Mouse (Mus musculus) gastrocnemius, postnatal 4 days (tissue): Measurements from ENCODE around the gene Rnf10. TPM values are rescaled to one million over a fixed set of nuclear protein-coding genes. Genes with fewer than 3 reads are reported as not detected.

Experiments used
- DNase-seq, 2 experiments: peaks; one replicate each; pipeline ENCODE4 v3.0.0; 2021 to 2022; ENCODE audit warnings: low spot score in 2 of 2, mixed read lengths in 2 of 2
- total RNA-seq, 2 experiments: library from RNA; stranded (reverse); gene quantifications; 2 replicates each; pipeline ENCODE4 v1.2.3; 2021

Rnf10 gene
- total RNA-seq, 2 experiments from 2014 or later = 196 TPM

DNA sequence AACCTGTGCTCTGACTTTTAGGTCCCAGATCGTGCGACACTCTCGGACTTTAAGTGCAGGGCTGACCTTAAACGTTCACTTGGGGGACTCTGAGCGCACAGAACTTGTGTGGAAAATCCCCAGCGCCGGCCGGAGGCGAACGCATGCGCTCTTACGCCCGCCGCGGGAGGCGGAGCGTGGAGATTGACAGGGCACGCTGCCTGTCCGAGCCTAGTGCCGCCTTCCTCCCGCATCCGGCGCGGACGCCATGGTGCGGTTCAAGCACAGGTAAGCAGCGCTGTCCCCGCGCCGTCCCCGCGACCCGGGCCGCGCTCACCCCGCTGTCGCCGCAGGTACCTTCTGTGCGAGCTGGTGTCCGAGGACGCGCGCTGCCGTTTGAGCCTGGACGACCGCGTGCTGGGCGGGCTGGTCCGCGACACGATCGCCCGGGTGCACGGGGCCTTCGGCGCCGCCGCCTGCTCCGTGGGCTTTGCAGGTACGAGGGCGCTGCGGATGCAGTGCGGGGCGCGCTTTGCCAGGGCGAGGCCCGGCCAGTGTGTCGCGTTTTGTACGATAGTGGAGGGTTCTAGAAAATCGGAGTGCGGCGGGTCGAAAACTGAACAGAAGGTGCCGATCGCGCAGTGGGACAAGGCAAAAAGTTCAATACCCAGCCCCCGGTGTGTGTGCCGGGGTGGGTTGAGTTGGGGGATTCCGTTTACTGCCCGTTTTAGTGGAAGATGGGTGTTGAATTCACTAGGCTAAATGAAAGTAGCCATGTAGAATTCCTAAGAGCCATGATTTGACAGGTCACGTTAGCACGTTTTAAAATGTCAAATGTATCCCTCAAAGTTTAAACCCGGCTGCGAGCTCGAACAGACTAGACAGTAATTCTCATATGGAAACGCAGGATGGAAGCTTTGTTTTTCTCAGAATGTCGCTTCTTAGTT lies 34.6 kb downstream of the Rnf10 start:
- DNase-seq = peak; percentile 86 to 90

DNA sequence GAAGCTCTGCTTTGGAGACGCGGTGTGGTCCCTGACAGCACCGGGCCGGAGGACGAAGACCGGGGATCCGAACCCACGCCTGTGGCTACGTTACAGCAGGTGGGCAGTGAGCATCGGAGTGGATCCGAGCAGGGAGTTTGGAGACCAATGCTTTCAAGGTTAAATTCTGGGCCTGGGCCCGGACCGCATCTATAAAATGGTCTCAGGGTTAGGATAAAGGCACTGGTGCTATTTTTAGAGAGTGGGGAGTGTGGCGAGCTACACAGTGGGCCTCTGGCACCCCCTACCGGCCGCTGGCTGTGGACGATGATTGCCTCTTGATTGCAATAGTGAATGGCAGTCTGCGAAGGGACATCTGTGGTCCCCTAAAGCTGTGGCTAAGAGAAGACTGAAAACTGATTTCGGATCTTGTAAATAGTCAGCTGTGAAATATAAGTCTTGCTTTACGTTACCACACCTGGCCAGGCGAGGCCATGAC lies 36.9 kb downstream of the Rnf10 start, which contains the start of gene Pop5:
Gene Pop5, plus strand, starts transcription at position 51 of the 478 bp plus-strand sequence.
- peak; percentile 88 to 91 for DNase-seq

GRCm38 (mm10) chr5:115235323-115235771 lies 37.4 kb downstream of the Rnf10 start:
- DNase-seq = peak; percentile 35 to 48

- DNase-seq = no peak
These were observed 38.2 kb downstream of the Rnf10 start for GRCm38 (mm10) chr5:115234519-115234918.

DNA sequence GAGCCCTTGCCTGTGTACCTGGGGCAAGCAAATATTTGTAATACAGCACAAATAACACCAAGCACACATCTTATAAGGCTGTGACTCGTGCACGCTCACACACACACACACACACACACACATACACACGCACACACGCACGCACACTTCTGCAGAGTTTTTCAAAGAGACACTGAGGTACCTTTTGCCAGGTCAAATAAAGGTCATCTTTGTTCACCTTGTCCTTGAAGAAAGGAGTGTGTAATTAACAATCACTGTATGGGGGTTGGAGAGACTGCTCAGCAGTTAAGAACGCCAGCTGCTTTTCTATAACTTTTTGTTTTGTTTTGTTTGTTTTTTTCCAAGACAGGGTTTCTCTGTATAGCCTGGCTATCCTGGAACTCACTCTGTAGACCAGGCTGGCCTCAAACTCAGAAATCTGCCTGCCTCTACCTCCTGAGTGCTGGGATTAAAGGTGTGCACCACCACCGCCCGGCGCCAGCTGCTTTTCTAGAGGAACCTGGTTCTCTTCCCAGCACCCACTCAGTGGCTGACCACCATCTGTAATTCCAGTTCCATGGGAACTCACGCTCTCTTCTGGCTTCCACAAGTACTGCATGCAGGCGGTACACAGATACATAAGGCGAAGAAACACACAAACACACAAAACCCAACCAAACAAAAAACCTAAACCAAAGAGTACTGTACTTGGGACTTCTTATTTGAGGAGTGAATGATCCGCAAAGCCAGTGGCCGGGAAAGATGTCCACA lies 39.5 kb downstream of the Rnf10 start:
- no peak for DNase-seq

- no peak for DNase-seq
These were observed 40.2 kb downstream of the Rnf10 start for GRCm38 (mm10) chr5:115232516-115232915.

DNA sequence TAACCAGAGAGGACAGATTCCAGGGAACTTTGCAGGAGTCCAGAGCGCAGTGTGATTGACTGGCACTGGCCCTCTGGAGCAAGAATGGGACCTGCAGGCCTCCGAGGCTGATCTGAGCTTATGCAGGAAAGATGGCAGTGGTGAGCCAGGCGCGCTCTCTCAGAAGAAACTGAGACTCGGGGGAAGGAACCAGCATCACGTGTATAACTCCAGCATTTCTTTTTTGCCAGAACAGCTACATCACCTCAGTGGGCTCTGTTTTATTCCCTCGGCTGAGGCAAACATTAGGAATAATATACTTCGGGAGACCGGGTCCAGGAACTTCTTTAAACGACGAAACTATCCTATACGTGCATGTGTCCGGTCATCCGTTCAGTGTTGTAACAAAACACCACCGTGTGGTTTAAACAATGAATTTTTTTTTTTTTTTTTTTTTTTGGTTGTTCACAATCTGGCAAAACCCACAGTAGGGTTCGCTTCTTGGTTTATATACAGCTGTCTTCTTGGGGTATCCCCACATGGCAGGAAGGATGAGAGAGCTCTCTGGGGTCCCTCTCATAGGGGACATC lies 41.1 kb downstream of the Rnf10 start:
- DNase-seq = no peak

DNA sequence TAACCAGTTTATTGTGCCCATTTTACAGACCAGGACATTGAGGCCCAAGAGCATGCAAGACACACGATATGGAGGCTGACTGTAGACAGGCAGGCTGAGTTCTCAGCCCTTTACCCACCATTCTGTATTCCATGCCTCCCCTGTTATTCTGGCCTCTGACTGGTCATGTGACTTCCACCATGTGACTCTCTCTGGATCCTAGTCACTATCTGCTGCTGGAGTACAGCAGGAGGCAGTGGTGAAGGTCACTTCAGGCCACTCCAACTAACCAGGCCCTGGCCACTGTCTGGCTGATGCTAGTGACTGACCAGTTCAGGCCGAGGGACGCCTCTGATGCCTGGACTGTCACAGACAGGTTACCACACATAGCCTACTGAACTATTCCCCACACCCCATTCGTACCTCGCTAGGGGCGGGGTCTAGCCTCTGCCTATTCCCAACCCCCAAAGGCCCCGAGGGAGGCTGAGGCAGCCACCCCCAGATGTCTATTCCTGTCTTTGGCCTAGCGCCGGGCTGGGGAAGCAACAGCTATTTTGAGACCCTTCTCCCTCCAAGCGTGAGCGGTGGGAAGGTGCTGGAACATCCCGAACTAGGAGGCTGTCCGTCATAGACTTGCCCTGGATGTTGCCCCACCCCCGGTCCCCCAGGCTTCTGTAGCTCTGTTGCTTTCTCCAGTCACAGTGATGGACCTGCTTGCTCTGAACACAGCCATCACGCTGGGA lies 41.7 kb downstream of the Rnf10 start:
- DNase-seq = no peak

GRCm38 (mm10) chr5:115222485-115222884 lies 50.2 kb downstream of the Rnf10 start:
- no peak for DNase-seq

- no peak for DNase-seq
These were observed 51.6 kb downstream of the Rnf10 start for GRCm38 (mm10) chr5:115220931-115221640.

DNA sequence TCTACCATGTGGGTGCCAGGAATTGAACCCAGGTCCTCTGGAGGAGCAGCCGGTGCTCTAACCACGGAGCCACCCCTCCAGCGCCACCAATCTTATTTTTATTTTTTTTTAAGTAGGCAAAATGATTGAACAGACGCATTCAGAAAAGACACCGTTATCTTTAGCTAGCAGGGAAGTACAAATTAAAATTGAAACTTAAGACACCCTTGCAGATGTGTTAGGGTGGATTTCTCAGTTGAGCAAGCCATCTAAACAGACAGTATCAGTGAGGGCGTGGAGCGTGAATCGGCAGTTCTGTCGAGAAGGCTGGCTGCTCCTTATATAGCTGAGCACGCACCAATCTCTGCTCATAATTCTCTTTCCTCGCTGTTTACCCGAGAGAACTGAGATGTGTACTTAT lies 54.7 kb downstream of the Rnf10 start:
- no peak for DNase-seq

- DNase-seq = no peak
These were observed 57.2 kb downstream of the Rnf10 start for GRCm38 (mm10) chr5:115215273-115216185.

GRCm38 (mm10) chr5:115214864-115215263 lies 57.8 kb downstream of the Rnf10 start:
- no peak for DNase-seq

DNA sequence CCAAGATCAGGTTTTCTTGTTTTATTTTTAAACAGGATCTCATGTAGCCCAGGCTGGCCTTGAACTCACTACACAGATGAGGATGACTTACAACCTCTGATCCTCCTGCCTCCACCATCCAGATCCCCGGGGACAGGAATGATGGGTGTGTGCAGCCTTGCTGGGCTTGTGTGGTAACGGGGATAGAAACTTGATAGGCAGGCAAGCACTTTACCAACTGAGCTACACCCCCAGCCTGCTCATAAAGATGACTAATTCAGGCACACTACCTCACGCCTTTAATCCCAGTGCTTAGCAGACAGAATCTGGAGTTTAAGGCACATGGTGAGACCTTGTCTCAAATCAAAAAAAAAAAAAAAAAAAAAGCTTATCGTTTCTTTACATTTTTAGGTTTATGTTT lies 59.8 kb downstream of the Rnf10 start:
- no peak for DNase-seq

DNA sequence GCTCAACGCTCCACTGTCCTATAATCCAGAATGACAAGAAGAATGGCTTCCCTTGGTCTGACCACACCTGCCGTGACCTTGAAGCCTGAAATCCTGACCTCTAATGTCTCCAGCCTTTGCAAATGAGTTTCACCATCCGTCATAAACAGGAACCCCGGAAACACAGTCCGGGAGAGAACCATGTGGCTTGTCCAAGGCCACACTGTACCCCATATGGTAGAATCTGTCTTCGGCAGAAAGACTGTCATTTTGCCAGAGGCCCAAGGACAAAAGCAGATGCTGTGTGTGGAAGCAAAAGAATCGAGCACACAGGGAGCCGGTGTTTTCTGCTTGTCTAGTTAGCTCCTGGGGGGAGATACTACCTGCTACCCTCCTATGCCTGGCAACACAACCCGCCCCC lies 60.2 kb downstream of the Rnf10 start:
- no peak for DNase-seq

DNA sequence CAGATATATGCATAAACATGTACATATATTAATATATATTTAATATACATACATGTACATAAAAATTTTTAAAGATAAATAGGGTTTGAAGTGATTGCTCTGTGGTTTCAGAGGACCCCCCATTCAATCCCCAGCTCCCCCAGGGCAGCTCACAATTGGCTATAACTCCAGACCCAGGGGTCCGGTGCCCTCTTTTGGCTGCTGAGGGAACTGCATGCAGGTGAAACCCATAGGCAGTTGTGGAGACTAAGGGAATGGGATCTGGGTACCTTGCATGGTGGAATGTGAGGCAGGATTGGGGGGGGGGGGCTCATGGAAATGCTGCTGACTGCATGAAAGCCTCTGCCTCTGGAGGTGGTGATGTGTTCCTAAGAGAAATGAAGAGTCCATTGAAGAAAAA lies 62.3 kb downstream of the Rnf10 start:
- DNase-seq = no peak

- no peak for DNase-seq
These were observed 64.1 kb downstream of the Rnf10 start for GRCm38 (mm10) chr5:115208601-115209000.

GRCm38 (mm10) chr5:115207892-115208291 lies 64.8 kb downstream of the Rnf10 start:
- no peak for DNase-seq

- DNase-seq = no peak
These were observed 65.5 kb downstream of the Rnf10 start for GRCm38 (mm10) chr5:115207244-115207643.
